Mouse (Mus musculus): Measurements from ENCODE around the gene Fam81b. TPM values are rescaled to one million over a fixed set of nuclear protein-coding genes. Genes with fewer than 3 reads are reported as not detected.

Gene Fam81b
- polyA plus RNA-seq, 1 experiment: not detected

- Histone ChIP-seq H3K4me1 (ENCODE audit: control insufficient read depth, insufficient read depth, insufficient read length) (no peaks in the 10 kb centered on the region), H3K27ac (ENCODE audit: insufficient read depth, low read length) (no peak overlapping the region), H3K27me3 (ENCODE audit: control insufficient read depth, insufficient read depth, low read length) (no peaks in the 10 kb centered on the region), H3K36me3 (ENCODE audit: control insufficient read depth, insufficient read depth, low read length) (peaks cover 15% of the 10 kb centered on the region), H3K4me3 (ENCODE audit: extremely low read depth, insufficient read depth, insufficient read length) (no peak overlapping the region)
- 92% methylated on average over 2 of the region's 2 CpGs for WGBS
- DNase-seq (ENCODE audit: low read depth in 1 of 2, low spot score in 2 of 2): no peak
- TF ChIP-seq POLR2A (IDR thresholded peaks at IDR 0.05; ENCODE audit: low read depth, low read length): no peak
Observed at GRCm38 (mm10) chr13:76160587-76160986, 144.3 kb downstream of the Fam81b start.

- Histone ChIP-seq H3K4me1 (ENCODE audit: control insufficient read depth, insufficient read depth, insufficient read length) (no peaks in the 10 kb centered on the region), H3K27me3 (ENCODE audit: control insufficient read depth, insufficient read depth, low read length) (no peaks in the 10 kb centered on the region), H3K27ac (ENCODE audit: insufficient read depth, low read length) (no peak overlapping the region), H3K4me3 (ENCODE audit: extremely low read depth, insufficient read depth, insufficient read length) (no peak overlapping the region), H3K36me3 (ENCODE audit: control insufficient read depth, insufficient read depth, low read length) (peaks cover 19% of the 10 kb centered on the region)
- 95% methylated on average over 1 of the region's 1 CpGs for WGBS
- no peak for DNase-seq (ENCODE audit: low read depth in 1 of 2, low spot score in 2 of 2)
- TF ChIP-seq POLR2A (IDR thresholded peaks at IDR 0.05; ENCODE audit: low read depth, low read length) (no peak), CTCF (IDR thresholded peaks at IDR 0.05; ENCODE audit: extremely low read depth, insufficient read depth, insufficient read length, insufficient replicate concordance) (no peak)
Observed at GRCm38 (mm10) chr13:76157508-76157907, 147.4 kb downstream of the Fam81b start.

- WGBS: 86% methylated on average over 3 of the region's 3 CpGs
- DNase-seq (ENCODE audit: low read depth in 1 of 2, low spot score in 2 of 2): no peak
- H3K4me1 ChIP-seq (ENCODE audit: control insufficient read depth, insufficient read depth, insufficient read length): no peaks in the 10 kb centered on the region
- no peaks in the 10 kb centered on the region for H3K27me3 ChIP-seq (ENCODE audit: control insufficient read depth, insufficient read depth, low read length)
- TF ChIP-seq CTCF (IDR thresholded peaks at IDR 0.05; ENCODE audit: extremely low read depth, insufficient read depth, insufficient read length, insufficient replicate concordance) (no peak), POLR2A (IDR thresholded peaks at IDR 0.05; ENCODE audit: low read depth, low read length) (no peak)
- no peak overlapping the region for H3K27ac ChIP-seq (ENCODE audit: insufficient read depth, low read length)
- no peak overlapping the region for H3K4me3 ChIP-seq (ENCODE audit: extremely low read depth, insufficient read depth, insufficient read length)
- H3K36me3 ChIP-seq (ENCODE audit: control insufficient read depth, insufficient read depth, low read length): peaks cover 19% of the 10 kb centered on the region
Observed at GRCm38 (mm10) chr13:76157099-76157498, 147.8 kb downstream of the Fam81b start.

Other genes with a start within 250 kb of the Fam81b start
- 0.20 and 0.42 TPM in 2 replicates for gene Gpr150, start 248.1 kb downstream of the Fam81b start, polyA plus RNA-seq (2012; rRNA removed)
- gene Arsk, start 206.4 kb downstream of the Fam81b start, polyA plus RNA-seq (2012; rRNA removed): 3.1 TPM in 2 replicates
- gene Ttc37, start 206.3 kb downstream of the Fam81b start, polyA plus RNA-seq (2012; rRNA removed): 4.8 and 5.1 TPM in 2 replicates
- 0.47 and 0.53 TPM in 2 replicates for gene Mctp1, start 79.5 kb upstream of the Fam81b start, polyA plus RNA-seq (2012; rRNA removed)